Mouse (Mus musculus) liver, adult 2 months (tissue): Measurements from ENCODE around the gene Ralgds.

Source experiments
- CTCF ChIP-seq: fragments of 200-500 bp; IDR thresholded peaks from 2 replicates; pipeline ENCODE4 v1.5.1; 2011; ENCODE audit warnings: low read depth, low read length, control low read depth
- POLR2A ChIP-seq: fragments of 200-500 bp; IDR thresholded peaks from 2 replicates; pipeline ENCODE4 v1.6.1; 2011; ENCODE audit warnings: low read length, control low read depth; ENCODE audit not compliant: insufficient read depth; ENCODE audit errors: extremely low read depth

DNA sequence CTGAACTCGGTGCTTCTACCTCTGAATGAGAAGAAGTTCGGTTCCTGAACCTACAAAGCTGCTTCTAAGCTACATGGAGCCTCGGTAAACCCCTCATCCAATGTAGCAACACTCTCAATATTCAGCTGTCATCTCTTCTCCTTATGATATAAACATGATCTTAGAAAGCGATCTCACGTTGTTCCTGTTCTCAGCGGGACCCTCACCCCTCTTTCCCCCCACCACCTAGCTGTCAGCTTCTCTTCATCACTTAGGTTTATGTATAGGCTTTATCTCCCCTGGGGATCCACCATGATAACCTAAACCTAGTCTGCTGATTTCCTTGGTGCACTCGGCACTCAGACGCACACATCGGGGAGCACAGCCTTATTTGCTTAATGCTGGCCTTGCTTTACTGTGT lies 70.7 kb downstream of the Ralgds start, which contains the start of gene Gtf3c5:
- no peak for TF ChIP-seq CTCF
- TF ChIP-seq POLR2A: no peak
